Mouse (Mus musculus) adipocyte (in vitro differentiated cells): ENCODE measurements around the gene Cnn1.

Source experiments
- DNase-seq: peaks from one replicate; pipeline ENCODE4 v3.0.0-alpha.2; 2016; ENCODE audit warnings: low spot score

Gene Cnn1

DNA sequence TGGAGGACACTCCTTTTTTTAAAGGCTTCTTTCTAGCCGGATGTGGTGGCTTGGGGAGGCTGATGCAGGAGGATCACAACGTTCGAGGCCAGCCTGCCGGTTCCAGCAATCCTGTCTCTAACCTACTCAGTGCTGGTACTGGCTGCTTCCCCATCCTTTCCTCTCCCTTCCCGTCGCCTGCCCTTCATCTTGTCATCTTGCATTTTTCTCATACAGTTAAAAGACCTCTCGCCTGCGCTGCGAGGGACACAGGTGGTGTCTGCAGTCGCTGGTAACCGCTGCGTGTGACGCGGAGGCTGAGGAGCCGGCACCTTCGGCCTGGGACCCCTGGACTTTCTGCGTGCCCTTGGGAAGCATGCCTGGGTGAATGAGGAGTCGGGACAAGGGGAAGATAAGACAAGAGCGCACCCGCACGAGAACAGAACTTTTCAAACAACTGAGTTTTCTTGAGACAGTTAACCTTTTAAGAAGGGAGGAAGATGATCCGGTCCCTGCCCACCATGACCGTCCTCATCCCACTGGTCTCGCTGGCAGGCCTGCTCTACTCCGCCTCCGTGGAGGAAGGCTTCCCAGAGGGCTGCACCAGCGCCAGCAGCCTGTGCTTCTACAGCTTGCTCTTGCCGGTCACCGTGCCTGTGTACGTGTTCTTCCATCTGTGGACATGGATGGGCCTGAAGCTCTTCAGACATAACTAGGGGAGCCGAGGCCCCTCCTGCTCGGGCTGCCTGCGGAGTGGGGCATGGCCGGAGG lies 58.7 kb downstream of the Cnn1 start:
- peak; percentile 1 for DNase-seq
